Mouse (Mus musculus): ENCODE data around the gene Parp16. TPM values are rescaled to one million over a fixed set of nuclear protein-coding genes. Genes with fewer than 3 reads are reported as not detected.

Gene Parp16
- polyA plus RNA-seq (2015; fragmentation: Nextera tagmentation; extraction: Ambion mirVana), result 7.5 and 9.4 TPM in 2 replicates

DNA sequence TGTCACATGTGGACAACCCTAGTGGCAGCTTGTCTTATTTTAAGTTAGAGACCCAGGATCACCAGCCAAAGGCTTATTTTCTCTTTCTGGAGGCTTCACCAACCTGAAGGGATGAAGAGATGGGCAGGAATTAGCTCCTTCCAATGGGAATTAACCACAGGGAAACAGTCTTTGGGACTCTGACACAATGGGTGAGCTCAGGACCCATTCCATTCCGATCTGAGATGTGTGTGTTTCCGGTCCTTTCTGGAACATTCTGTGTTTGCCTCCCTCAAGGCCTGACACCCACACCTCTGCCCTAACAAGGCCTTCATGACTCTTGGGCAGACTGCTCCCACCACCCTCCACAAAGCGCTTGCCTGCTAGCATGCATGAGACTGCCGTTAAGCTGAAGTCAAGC, at the start of gene Parp16:
TSS of gene Parp16 (plus strand) at position 301 of the 400 bp plus-strand sequence.

DNA sequence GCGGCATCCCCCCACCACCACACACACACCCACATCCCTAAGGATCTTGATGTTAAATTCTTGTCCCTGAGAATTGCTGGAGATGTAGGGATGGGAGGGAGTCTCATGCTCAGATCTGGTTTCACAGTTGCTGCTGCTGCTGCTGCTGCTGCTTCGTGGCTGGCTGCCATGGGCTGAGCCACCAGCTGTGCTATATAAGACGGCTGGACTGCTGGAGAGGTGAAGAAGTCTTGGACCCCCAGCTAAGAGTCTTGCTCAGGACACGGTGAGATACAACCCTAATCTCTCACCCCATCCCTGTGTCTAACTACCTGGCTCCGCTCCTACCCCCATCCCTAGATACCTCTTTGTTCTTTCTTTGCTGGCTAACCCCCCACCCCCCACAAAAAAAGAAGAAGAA, 69.8 kb downstream of the Parp16 start, which contains the start of gene Cilp:
TSS of gene Cilp (plus strand) at position 222 of the 400 bp plus-strand sequence.

Other genes with a start within 250 kb of the Parp16 start
- gene Slc24a1, start 243.7 kb upstream of the Parp16 start, polyA plus RNA-seq (2015; fragmentation: Nextera tagmentation; extraction: Ambion mirVana), result 0.05 and 0.08 TPM in 2 replicates
- gene Ints14, start 234.4 kb upstream of the Parp16 start, polyA plus RNA-seq (2015; fragmentation: Nextera tagmentation; extraction: Ambion mirVana), result 27.2 and 27.7 TPM in 2 replicates
- 218 and 219 TPM in 2 replicates for gene Hacd3, start 173.7 kb upstream of the Parp16 start, polyA plus RNA-seq (2015; fragmentation: Nextera tagmentation; extraction: Ambion mirVana)
- 24.2 and 24.4 TPM in 2 replicates for gene Dpp8, start 162.9 kb upstream of the Parp16 start, polyA plus RNA-seq (2015; fragmentation: Nextera tagmentation; extraction: Ambion mirVana)
- gene Igdcc4, start 93.9 kb upstream of the Parp16 start, polyA plus RNA-seq (2015; fragmentation: Nextera tagmentation; extraction: Ambion mirVana), result 14.2 and 15.6 TPM in 2 replicates
- gene Igdcc3, start 54.2 kb upstream of the Parp16 start, polyA plus RNA-seq (2015; fragmentation: Nextera tagmentation; extraction: Ambion mirVana), result 7.2 and 8.1 TPM in 2 replicates
- gene Cilp, start 69.8 kb downstream of the Parp16 start, polyA plus RNA-seq (2015; fragmentation: Nextera tagmentation; extraction: Ambion mirVana), result 0.19 and 0.23 TPM in 2 replicates
- gene Clpx, start 98.9 kb downstream of the Parp16 start, polyA plus RNA-seq (2015; fragmentation: Nextera tagmentation; extraction: Ambion mirVana), result 33.9 and 35.7 TPM in 2 replicates
- gene Pdcd7, start 150.8 kb downstream of the Parp16 start, polyA plus RNA-seq (2015; fragmentation: Nextera tagmentation; extraction: Ambion mirVana), result 13.2 and 15.3 TPM in 2 replicates
- gene Ubap1l, start 165.7 kb downstream of the Parp16 start, polyA plus RNA-seq (2015; fragmentation: Nextera tagmentation; extraction: Ambion mirVana), result 3.8 and 5.0 TPM in 2 replicates
- gene Kbtbd13, start 196.3 kb downstream of the Parp16 start, polyA plus RNA-seq (2015; fragmentation: Nextera tagmentation; extraction: Ambion mirVana), result 0.22 and 0.69 TPM in 2 replicates
- gene Rasl12, start 203.2 kb downstream of the Parp16 start, polyA plus RNA-seq (2015; fragmentation: Nextera tagmentation; extraction: Ambion mirVana), result 4.3 and 5.9 TPM in 2 replicates
- not detected in 2 replicates for gene Slc51b, start 227.6 kb downstream of the Parp16 start, polyA plus RNA-seq (2015; fragmentation: Nextera tagmentation; extraction: Ambion mirVana)
- gene Mtfmt, start 240.4 kb downstream of the Parp16 start, polyA plus RNA-seq (2015; fragmentation: Nextera tagmentation; extraction: Ambion mirVana), result 19.6 and 20.9 TPM in 2 replicates

Data from neural tube, postnatal 0 days (tissue).